Mouse (Mus musculus) kidney, postnatal 14 days (tissue): ENCODE data around the gene Gm43552.

Experiments used
- DNase-seq: peaks from one replicate; pipeline ENCODE4 v3.0.0; 2022; ENCODE audit warnings: mixed read lengths

Gene Gm43552

DNA sequence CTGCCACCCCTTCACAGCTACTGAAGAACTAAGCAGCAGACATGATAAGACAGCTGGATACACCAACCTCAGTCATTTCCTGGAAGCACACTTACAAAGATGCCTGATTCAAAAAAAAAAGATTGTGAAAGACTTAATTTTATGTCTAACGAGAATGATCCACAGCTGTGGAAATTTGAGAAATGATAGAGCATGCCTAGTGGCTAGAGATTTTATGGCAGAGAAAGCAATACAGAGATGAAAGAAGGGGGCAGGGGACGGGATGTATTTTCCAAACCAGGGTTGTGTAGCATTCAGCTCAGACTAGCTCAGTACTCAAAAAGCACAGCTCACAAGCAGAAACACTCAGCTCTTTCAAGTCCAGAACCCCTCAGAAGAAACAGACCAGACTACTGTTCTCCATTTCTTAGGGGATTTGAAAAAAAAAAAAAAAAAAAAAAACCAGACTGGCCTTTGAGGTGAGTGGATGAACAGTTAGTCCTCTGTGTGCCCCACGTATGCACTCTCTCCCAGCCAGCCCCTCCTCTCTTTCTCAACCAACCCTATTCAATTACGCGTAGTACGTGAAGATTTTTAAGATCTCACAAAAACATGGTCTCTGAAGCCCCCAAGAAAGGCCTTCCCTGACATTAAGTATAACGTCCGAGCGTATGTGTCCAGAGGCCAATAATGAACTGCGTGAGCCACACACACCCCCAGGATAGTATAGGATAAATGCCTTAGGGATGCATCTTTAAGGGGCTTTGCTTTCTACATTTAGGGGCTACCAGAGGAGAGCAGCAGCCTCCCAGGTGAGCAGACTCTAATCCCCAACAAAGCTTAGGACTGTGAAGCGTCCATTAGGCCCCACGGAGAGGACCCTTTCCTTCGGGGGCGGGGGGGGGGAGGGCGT is 57.9 kb downstream of the Gm43552 start:
- no peak for DNase-seq

- DNase-seq = no peak
Measured at GRCm38 (mm10) chr5:65429441-65429840, 63.2 kb downstream of the Gm43552 start.

DNA sequence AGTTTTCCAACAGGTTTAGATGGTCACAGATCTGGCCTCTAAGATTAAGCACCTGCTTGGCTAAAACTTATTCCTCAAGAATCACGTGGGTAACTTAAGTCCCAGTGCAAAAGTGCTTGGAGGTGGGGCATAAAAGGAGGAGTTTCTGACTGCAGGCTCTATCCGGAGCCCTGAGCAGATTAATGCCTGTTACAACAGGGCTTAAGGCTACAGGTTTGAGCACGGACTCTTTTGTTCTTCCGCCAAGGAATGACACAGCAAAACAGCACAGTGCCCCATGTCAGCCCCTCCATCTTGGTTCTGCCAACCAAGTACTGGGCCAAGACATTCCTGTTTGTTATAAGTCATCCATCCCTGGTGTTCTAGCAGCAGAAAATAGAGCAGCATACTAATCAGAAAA is 64.3 kb downstream of the Gm43552 start:
- no peak for DNase-seq

- DNase-seq = no peak
Measured at GRCm38 (mm10) chr5:65425251-65425650, 67.4 kb downstream of the Gm43552 start.

DNA sequence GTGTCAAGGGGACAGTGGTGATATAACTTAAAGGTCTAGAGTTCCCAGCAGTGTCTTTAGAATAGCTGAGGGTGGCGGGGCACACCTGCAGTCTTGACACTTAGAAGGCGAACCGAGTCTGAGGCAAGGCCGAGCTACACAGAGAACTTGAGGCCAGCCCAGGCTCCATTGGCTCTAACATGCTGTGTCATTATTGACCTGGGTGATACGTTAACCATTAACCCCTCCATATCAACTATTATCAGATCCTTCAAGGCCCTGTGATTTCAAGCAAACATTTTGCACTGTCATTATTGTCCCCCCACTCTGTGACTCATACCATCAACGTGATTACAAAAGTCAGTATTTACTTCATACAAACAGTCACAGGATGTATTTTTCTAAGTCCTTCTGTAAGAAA is 68.4 kb downstream of the Gm43552 start:
- DNase-seq = peak; percentile 35

DNA sequence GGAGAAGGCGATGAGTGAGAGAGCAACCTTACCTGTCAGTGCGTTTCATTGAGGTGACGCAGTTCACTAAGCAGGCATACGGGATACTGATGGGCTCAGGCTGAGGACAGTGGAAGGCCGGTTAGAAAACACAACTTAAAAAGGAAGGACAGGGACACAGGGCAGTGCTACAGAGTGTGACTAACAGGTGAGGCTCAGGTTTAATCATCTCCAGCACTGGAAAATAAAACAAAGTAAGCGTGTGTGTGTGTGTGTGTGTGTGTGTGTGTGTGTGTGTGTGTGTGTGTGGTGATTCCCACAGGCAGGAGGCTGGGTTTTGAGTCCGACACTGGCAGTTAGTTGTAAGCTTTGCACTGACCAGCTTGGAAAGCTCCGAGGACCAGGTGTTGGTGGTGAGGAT is 69.8 kb downstream of the Gm43552 start:
- peak; percentile 47 for DNase-seq

- DNase-seq = peak; percentile 21
Measured at GRCm38 (mm10) chr5:65420822-65421221, 71.8 kb downstream of the Gm43552 start.

GRCm38 (mm10) chr5:65419136-65419535 is 73.5 kb downstream of the Gm43552 start:
- no peak for DNase-seq

GRCm38 (mm10) chr5:65415653-65416458 is 76.8 kb downstream of the Gm43552 start:
- peak; percentile 19 for DNase-seq

GRCm38 (mm10) chr5:65407989-65408388 is 84.6 kb downstream of the Gm43552 start:
- DNase-seq = no peak

DNA sequence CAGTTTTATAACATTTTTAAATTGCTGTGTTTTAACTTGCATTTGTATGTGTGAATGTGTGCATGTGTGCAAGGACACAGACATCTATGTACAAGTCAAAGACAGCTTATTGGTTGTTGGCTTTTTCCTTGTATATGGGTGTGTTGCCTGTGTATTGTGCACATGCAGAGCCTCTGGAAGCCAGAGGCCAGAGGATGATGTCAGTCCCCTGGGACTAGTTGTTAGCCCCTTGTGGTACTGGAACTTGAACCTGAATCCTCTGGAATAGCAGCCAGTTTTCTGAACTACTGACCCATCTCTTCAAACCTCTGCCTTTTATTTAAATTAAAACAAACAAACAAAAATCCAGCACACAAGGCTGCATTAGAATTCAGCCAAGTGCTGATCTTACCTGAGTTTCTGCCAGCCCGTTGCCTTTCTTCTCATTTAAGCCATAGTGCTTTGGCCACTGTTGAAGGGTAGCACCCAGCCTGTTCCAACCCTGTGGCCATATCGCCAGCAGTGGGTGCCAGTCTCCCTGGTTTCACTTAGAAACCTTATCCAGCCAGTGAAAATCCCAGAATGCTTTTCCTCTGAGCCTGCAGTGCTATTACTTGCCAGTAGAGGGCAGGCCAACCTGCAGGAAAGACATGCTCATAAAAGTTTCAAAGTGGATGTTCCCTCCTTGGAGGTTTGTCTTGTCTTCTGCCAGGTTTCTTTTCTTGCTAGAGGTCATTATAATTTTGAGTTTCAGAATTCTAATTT is 91.2 kb downstream of the Gm43552 start:
- peak; percentile 89 for DNase-seq

DNA sequence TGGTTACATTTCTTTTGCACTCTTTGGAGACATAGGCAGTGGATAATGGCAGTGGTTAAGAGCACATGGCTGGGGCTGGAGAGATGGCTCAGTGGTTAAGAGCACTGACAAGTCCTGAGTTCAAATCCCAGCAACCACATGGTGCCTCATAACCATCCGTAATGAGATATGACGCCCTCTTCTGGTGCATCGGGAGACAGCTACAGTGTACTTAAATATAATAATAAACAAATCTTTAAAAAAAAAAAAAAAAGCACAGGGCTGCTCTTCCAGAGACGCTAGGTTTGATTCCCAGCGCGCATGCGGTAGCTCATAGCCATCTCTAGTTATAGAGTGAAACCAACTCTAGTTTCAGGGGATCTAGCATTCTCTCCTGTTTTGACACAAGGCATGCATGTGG is 98.2 kb downstream of the Gm43552 start:
- no peak for DNase-seq

- DNase-seq = no peak
Measured at GRCm38 (mm10) chr5:65391753-65392152, 100.9 kb downstream of the Gm43552 start.

DNA sequence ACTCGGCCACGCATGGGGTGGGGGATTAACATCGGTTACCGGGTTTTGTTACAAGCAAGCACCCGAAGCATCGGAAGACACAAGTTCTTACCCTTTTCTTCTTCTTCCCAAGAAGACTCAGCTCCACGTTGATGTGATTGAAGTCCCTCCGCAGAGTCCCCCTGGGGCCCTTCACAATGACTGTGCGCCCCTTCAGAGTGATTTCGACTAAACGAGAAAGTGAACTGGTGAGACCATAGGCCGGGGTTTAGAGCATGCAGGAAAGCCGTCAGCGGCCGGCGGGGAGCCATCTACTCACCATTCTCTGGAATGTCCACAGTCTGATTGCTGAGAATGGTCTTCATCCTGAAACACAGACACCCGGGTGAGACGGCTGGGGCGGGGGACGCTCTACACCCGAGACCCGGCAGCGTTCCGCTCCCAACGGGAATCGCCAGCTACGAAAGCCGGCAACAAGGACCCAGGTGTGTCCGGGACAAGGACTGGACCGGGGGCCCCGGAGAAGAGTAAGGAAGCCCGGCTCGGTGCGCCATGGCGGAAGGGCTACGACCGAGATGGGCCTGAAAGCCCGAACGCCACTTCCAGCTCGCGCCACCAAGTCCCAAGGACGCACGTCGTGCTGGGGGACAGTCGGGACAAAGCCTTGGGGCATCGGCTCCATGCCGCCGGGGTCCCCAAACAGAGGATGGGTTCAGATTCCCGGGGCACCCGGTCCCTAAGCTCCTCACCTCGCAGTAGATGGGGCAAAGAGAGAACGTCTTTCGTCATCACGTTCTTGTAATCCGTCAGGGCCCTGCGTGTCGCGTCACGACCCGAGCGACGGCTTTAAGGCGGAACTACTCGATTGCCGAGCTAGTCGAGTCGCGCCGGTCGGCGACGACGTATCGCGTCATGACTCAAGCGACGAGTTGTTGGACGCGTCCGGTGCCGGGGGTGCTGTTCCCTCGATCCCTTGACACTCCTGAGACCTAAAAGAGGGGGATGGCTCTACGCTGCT is 101.7 kb downstream of the Gm43552 start, which contains the start of the genes Rpl9 and Lias:
Gene Rpl9 (minus strand): TSS at position 797 of the 997 bp plus-strand sequence.
Gene Lias (plus strand): TSS at position 850 of the 997 bp plus-strand sequence.
- DNase-seq = peak; percentile 99

- DNase-seq = no peak
Measured at GRCm38 (mm10) chr5:65387008-65387867, 105.4 kb downstream of the Gm43552 start.

DNA sequence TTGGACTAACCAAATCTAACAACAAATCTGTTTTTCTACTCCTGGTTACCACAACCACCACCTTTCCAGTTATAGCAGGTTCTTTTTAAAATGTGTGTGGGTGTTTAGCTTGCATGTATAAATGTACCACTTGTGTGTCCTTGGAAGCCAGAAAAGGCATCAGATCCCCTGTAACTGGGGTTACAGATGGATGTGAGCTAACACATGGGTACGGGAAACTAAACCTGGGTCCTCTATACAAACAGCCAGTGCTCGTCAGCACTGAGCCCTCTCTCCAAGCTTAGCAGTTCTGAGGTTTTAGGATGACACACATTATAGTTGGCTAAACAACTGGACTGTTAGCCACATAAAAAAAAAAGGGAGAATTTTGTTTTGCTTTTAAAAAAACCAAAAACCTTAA is 106.9 kb downstream of the Gm43552 start:
- DNase-seq = no peak
